Mouse (Mus musculus): ENCODE measurements around the gene Tcp11l2.

DNA sequence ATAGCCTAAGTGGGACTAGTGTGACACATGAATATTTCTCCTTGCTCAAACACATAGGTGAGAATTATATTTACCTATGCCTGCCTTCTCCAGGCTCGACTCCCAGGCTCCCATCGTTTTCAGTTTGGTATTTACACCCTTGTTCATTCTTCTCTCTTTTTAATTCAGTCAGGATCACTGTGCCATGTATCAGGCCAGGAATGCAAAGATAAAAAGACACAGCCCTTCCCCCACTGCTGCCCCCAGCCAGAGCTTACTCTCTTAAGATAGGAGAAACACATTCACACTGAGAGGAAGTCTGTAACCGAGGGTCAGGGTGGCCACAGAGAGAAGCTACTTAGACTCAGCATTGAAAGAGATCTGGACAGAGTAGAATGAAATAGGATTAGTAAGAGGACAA is 35.2 kb downstream of the Tcp11l2 start:
- no peak for TF ChIP-seq POLR2A (IDR thresholded peaks at IDR 0.05; ENCODE audit: borderline replicate concordance, insufficient read depth, low read length)
- TF ChIP-seq CTCF (IDR thresholded peaks at IDR 0.05; ENCODE audit: borderline replicate concordance, insufficient read depth, low read depth, low read length): no peak
